Mouse (Mus musculus): ENCODE results near the gene Cfap299.
"Not testable (repeated sequence)": the region's sequence is repeated elsewhere in the genome, so short reads cannot be mapped to it uniquely, and the experiment has no call there.

The Cfap299 gene

DNA sequence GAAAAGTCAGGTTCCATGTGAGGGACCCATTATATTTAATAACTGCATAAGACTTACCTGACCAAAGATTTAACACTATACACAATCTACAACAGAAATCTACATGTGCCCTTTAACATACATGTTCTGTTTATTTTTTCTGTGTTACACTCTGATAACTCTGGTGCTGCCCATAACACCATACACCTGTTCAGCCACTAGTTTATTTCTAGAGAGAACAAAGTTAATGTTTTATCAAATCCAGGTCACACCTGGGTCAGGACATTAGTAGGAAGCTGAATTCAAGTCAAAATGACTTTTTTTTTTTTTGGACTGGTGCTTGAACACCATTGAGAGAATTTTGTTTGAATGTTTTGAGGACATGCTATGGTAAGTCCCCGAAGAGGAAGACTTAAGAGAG lies 194.7 kb downstream of the Cfap299 start:
- DNase-seq (ENCODE audit: low spot score) = no peak

DNA sequence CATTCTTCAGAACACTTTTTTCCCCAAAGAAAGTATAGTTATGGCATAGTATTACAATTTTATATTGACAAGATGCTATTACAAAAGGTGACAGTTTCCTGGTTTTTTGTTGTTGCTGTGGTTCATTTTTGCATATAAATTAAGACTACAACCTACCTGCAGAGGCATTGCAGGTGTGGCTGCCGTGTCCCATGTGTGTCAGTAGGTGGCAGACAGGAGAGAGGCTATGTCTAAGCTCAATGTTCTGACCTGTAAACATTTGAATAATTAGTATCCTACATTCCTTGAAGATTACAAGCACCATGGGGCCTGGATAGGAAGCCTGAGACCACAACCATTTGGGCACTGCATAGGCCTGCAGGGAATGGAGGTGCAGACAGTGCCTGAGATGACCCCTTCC lies 212.2 kb downstream of the Cfap299 start:
- no peak for DNase-seq (ENCODE audit: low spot score)

- no peak for DNase-seq (ENCODE audit: low spot score)
These were observed 221.2 kb downstream of the Cfap299 start for GRCm38 (mm10) chr5:98550285-98550684.

- DNase-seq (ENCODE audit: low spot score) = no peak
These were observed 221.8 kb downstream of the Cfap299 start for GRCm38 (mm10) chr5:98550873-98551272.

- no peak for DNase-seq (ENCODE audit: low spot score)
These were observed 223.3 kb downstream of the Cfap299 start, which contains the start of gene Gm11111 for GRCm38 (mm10) chr5:98552395-98552794. Gm11111 (plus strand) TSS chr5:98552695.

DNA sequence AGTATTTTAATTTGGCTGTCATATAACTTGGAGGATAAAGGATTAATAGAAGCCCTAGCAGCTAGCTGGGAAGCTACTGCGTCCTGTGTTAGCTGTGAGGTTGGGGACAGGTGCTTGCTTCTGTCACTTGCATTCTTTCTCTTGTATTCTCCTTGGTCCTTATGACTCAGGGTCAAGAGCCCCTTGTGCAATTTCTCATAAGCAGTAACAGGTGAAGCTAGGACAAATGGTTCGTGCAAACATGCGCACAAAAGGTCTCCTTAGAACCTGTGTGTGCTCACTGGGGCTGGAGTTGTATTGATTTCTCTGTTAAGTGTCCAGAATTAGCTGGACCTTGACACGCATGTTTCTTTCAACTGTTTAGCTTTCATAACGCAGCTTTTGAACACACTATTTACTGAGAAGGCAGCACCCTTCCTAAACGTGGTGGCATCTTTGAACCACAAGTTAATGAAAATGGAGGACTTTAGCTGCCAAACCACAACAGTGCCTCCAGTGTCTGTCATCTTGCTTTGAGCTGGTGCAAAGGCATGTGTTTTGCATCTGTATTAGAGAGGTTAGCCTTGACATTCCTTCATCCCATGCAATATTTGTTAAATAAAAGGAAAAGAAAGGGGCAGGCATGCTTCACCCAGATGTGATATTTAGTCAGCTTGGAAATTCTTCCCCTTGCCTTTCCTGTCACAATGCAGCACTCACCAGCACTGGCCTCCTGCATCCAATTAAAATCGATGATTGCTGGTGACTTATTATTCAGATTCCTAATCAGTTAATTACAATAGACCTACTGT lies 223.9 kb downstream of the Cfap299 start:
- DNase-seq (ENCODE audit: low spot score) = no peak

DNA sequence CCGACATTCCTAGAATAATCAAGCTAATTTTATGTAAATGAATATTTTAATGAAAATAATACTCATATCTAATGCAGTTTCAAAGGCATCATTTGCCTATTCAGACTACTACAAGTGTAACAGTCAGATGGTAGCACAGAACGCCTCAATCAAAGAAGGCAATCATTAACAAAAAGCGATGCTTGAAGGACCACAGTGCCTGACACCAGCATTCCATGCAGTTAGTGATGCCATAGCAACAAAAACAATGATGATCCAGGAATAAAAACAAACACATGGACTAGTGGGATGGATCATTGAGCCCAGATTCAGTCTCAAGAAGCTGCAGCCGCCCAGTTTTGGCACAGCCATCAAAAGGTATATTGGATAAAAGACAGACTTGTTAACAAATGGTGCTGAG lies 232.2 kb downstream of the Cfap299 start:
- DNase-seq (ENCODE audit: low spot score) = no peak

DNA sequence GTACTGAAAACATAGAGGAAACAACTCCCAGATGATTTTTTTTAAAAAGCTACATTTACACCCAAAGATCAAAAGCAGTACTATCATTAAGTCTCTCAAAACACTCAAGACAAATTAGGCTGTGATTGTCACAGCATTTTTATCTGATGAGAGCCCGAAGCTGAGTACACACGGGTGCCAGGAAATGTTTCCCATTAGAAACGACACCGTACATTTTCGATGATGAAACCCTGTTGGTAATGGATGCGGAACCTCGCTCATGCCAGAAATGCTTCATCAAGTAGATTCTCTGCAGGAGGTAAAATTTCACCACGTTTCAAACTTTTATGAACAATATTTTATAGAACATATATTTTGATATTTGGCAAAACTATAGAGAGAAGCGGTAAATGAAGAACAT lies 233.7 kb downstream of the Cfap299 start:
- no peak for DNase-seq (ENCODE audit: low spot score)

DNA sequence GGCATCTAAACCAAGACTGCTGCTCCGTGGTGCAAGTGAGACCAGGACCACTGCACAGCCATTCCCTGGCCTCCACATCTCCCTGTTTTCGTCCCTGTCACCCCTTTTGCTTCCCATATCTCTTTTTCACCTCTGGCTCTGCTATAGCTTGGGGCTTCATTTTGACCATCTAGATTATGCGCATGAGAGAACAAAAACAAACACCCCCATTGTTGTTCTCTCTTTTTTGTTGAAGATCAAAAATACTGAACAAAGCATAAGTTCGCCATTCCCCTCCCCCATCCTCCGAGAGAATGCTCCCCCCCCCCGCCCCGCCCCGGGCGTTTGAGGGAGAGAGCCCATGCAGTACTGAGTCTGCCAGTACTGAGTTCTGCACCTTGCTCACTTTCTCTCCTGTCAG lies 234.7 kb downstream of the Cfap299 start:
- DNase-seq (ENCODE audit: low spot score) = no peak

GRCm38 (mm10) chr5:98566461-98567193 lies 237.5 kb downstream of the Cfap299 start:
- DNase-seq (ENCODE audit: low spot score) = no peak

- no peak for DNase-seq (ENCODE audit: low spot score)
These were observed 239.4 kb downstream of the Cfap299 start for GRCm38 (mm10) chr5:98568481-98568880.

DNA sequence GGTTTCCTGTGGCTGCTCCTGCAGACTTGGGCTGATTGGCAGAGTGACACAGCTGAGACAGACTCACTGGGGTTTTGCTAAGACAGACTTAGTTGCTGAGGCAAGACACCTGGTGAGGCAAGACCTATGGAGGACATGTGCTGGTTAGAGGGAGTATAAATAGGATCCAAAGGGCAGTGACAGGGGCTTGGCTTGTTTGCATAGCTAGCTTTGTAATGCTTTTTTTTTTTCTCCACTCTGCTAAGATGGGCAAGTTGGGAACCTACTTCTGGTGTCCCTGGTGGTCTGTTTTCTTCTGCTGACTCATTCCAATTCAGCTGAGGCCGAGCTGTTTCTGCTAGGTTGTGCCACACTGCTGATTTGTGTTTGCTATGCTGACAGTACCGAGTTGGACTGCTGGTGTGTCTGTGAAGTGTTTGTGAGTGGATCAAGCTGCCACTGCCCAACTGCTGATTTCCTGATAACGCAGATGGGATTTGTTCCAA lies 240.0 kb downstream of the Cfap299 start:
- no peak for DNase-seq (ENCODE audit: low spot score)

- no peak for DNase-seq (ENCODE audit: low spot score)
These were observed 243.3 kb downstream of the Cfap299 start for GRCm38 (mm10) chr5:98572392-98572791.

DNA sequence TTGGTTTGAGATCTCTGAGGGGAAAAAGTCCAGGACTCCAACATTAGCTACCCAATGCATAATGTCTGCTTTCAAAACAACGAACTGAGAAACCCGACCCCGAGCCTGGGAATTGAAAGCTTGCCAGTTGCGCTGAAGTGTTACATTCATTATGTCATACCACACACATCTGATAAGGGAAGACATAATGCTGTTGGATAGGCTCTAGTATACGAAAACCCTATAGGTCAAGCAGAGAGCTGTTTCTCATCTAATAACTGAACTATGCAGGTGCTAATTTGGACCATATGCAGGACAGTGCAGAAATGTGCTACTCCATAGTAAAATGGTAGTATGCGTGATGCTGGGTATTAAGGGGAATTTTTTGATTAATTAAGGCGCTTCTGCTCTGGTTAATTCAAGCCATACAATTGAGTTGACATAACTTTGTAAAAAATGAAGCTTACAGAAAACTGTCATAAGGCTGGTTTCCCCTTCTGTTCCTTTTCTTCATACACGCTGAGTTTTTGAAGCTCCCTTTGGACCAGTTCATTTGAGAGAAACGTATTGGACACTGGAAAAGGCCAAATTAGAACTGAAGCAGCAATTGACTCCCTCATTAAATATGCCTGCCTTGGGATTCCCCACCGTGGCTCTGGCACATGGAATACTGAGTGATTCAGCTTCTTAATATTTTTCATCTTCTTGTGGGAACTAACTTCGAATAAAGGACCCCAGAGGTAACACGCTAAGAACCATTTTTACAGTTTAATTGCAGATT lies 245.8 kb downstream of the Cfap299 start:
- no peak for DNase-seq (ENCODE audit: low spot score)

GRCm38 (mm10) chr5:98575471-98575834 lies 246.3 kb downstream of the Cfap299 start:
- DNase-seq (ENCODE audit: low spot score) = no peak

DNA sequence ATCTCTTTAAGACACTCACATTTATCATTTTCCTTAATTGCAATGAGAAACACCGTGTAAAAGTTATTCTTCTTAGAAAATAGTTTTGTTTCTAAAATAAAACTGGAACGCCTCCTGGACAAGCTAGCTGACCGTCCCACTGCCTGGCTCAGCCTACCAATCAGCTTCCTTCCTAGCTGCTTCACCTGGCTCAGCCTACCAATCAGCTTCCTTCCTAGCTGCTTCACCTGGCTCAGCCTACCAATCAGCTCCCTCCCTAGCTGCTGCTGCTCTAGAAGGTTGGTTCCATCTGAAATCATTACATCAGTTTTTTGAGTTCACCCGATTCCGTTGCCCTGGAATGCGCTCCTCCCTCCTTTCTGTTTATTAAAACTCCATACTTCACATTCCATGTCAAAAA lies 247.4 kb downstream of the Cfap299 start:
- DNase-seq (ENCODE audit: low spot score) = not testable (repeated sequence)

- DNase-seq (ENCODE audit: low spot score) = no peak
These were observed 249.3 kb downstream of the Cfap299 start for GRCm38 (mm10) chr5:98578398-98578797.

DNA sequence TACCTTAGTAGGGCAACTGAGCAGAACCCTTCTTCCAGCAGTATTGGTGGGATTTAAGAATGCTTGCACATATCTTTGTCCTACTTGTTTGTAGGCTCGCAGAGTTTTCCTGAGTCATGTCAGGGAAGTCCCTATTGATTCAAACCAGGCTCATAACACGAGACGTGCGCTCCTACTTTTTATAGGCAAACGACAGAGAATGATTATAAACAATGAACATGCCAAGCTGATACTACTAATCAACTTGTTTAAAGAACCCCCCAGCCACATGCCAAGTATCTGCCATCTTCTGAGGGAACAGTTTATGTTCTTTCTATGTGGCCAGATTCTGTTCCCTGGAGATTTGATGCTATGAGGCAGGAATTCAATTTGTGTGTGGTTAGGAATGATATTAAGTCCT lies 251.7 kb downstream of the Cfap299 start:
- no peak for DNase-seq (ENCODE audit: low spot score)

- DNase-seq (ENCODE audit: low spot score) = no peak
These were observed 252.9 kb downstream of the Cfap299 start for GRCm38 (mm10) chr5:98582051-98582450.

- DNase-seq (ENCODE audit: low spot score) = no peak
These were observed 256.8 kb downstream of the Cfap299 start for GRCm38 (mm10) chr5:98585915-98586314.

DNA sequence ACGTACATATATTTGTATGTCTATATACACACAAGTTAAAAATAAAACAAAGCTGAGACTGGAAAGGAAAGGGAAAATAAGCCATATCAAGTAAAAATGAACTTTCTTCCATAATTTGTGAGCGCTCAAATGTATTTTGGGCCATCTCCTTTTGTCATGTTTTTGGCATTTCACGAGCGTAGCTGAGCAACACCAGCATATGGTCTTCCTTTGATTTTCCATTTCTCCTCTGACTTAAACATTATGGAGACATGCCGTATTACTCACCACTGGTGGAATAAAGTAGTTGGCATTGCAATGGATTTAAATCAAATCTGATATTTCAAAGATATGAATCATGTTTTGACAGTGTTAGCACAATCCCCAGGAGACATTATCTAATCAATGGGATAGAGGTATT lies 284.4 kb downstream of the Cfap299 start:
- no peak for DNase-seq (ENCODE audit: low spot score)

- no peak for DNase-seq (ENCODE audit: low spot score)
These were observed 287.8 kb downstream of the Cfap299 start for GRCm38 (mm10) chr5:98616902-98617301.

DNA sequence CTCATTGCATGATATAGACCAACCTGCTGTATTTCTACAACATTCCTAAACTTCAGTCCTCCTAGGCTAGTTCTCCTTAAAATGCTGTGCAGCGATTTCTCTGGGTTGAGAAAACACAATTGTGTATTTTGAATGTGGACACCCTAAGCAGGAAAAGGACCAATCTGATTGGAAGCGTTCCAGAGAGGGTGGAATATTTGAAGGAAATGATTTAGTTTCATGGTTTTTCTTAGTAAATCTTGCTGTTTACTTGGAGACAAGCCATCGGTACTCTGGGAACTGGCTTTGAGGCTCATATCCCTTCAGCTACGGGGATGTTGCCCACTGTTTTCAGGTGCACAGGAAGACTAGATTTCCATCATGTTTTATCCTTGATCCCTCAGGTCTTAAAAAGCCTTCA lies 288.3 kb downstream of the Cfap299 start:
- DNase-seq (ENCODE audit: low spot score) = no peak

All from T-cell, adult 2 months (primary cell).